Mouse (Mus musculus): ENCODE data around the gene Gm10031.

GRCm38 (mm10) chr1:156537701-156538100 is 13.9 kb downstream of the Gm10031 start:
- TF ChIP-seq GATA1 (IDR thresholded peaks at IDR 0.05; ENCODE audit: borderline replicate concordance, low read length) (no peak), FLI1 (IDR thresholded peaks at IDR 0.05; ENCODE audit: low read length) (no peak)

All from megakaryocyte, embryonic 14.5 days (primary cell).